Mouse (Mus musculus): ENCODE measurements around the gene Uqcc2. TPM values are rescaled to one million over a fixed set of nuclear protein-coding genes. Genes with fewer than 3 reads are reported as not detected.

Gene Uqcc2
- polyA plus RNA-seq, 1 experiment = 75.5 TPM

- TF ChIP-seq POLR2A (IDR thresholded peaks at IDR 0.05; ENCODE audit: borderline replicate concordance, low read depth, low read length) = no peak
- no peak for TF ChIP-seq CTCF (IDR thresholded peaks at IDR 0.05; ENCODE audit: low read depth, low read length)
- Histone ChIP-seq H3K27ac (ENCODE audit: insufficient read depth, low read depth, low read length) (peak overlapping the region; percentile 62; the same call in 1 of the 2 replicates), H3K4me3 (ENCODE audit: insufficient read depth, low read length) (no peak overlapping the region), H3K4me1 (ENCODE audit: control insufficient read depth, insufficient read depth, low read length) (peaks cover 25% of the 10 kb centered on the region)
These were observed 59.9 kb downstream of the Uqcc2 start for GRCm38 (mm10) chr17:27073778-27074177.

GRCm38 (mm10) chr17:27073126-27073525, 60.6 kb downstream of the Uqcc2 start:
- no peak overlapping the region for H3K4me3 ChIP-seq (ENCODE audit: insufficient read depth, low read length)
- TF ChIP-seq POLR2A (IDR thresholded peaks at IDR 0.05; ENCODE audit: borderline replicate concordance, low read depth, low read length) (no peak), CTCF (IDR thresholded peaks at IDR 0.05; ENCODE audit: low read depth, low read length) (no peak)

More at GRCm38 (mm10) chr17:27073126-27073525, 60.6 kb downstream of the Uqcc2 start:
- Histone ChIP-seq H3K27ac (ENCODE audit: insufficient read depth, low read depth, low read length) (no peak overlapping the region), H3K4me1 (ENCODE audit: control insufficient read depth, insufficient read depth, low read length) (peaks cover 25% of the 10 kb centered on the region)

Other genes starting within 250 kb of the Uqcc2 start
- gene Kifc5b, start 216.8 kb downstream of the Uqcc2 start, polyA plus RNA-seq (2012; ENCODE audit: insufficient read depth, insufficient read length, missing spikeins) = 8.3 and 11.0 TPM in 2 replicates
- 32.1 and 34.3 TPM in 2 replicates for gene Phf1, start 200.9 kb downstream of the Uqcc2 start, polyA plus RNA-seq (2012; ENCODE audit: insufficient read depth, insufficient read length, missing spikeins)
- gene Cuta, start 194.3 kb downstream of the Uqcc2 start, polyA plus RNA-seq (2012; ENCODE audit: insufficient read depth, insufficient read length, missing spikeins) = 120 and 134 TPM in 2 replicates
- gene Syngap1, start 192.7 kb downstream of the Uqcc2 start, polyA plus RNA-seq (2012; ENCODE audit: insufficient read depth, insufficient read length, missing spikeins) = 2.4 and 3.5 TPM in 2 replicates
- gene Zbtb9, start 160.7 kb downstream of the Uqcc2 start, polyA plus RNA-seq (2012; ENCODE audit: insufficient read depth, insufficient read length, missing spikeins) = 10.4 TPM in 2 replicates
- 60.8 and 83.0 TPM in 2 replicates for gene Bak1, start 104.9 kb downstream of the Uqcc2 start, polyA plus RNA-seq (2012; ENCODE audit: insufficient read depth, insufficient read length, missing spikeins)
- gene Itpr3, start 76.6 kb downstream of the Uqcc2 start, polyA plus RNA-seq (2012; ENCODE audit: insufficient read depth, insufficient read length, missing spikeins) = 3.1 and 3.5 TPM in 2 replicates
- not detected in 2 replicates for gene Ip6k3, start 33.9 kb upstream of the Uqcc2 start, polyA plus RNA-seq (2012; ENCODE audit: insufficient read depth, insufficient read length, missing spikeins)
- 42.8 and 52.7 TPM in 2 replicates for gene Lemd2, start 70.6 kb upstream of the Uqcc2 start, polyA plus RNA-seq (2012; ENCODE audit: insufficient read depth, insufficient read length, missing spikeins)